Mouse (Mus musculus): ENCODE data around the gene Akap4. TPM values are rescaled to one million over a fixed set of nuclear protein-coding genes. Genes with fewer than 3 reads are reported as not detected.

The Akap4 gene
- polyA plus RNA-seq, 1 experiment from 2014 or later, result not detected

DNA sequence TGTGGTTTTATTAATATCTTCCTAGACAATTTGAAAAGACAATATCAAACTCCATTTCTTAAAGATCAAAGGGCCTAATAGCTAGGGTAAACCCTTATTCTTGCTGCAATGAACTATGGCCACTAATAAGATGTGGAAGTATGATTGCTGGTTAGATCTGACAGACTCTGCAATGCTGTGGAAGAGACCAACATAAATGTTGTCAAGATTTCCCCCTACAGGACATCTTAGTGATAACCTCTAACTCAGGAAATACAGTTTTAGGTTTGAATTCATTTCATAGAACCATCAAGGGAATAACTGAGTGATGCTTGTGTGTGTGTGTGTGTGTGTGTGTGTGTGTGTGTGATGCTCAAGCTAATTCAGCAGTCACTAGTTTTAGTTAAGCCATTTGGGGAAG is 35.0 kb downstream of the Akap4 start:
- peak; percentile 20 for DNase-seq
- Histone ChIP-seq H3K36me3 (ENCODE audit: control insufficient read depth, insufficient read depth, low read length) (no peaks in the 10 kb centered on the region), H3K4me3 (replicated peaks; ENCODE audit: low read depth, low read length) (no peak overlapping the region), H3K9ac (replicated peaks; ENCODE audit: low read length) (no peak overlapping the region), H3K27me3 (ENCODE audit: control insufficient read depth, insufficient read depth, low read length) (no peaks in the 10 kb centered on the region), H3K4me2 (ENCODE audit: low read length) (no peak overlapping the region), H3K27ac (replicated peaks; ENCODE audit: low read depth, low read length) (no peak overlapping the region), H3K9me3 (ENCODE audit: control insufficient read depth, low read length) (no peaks in the 10 kb centered on the region), H3K4me1 (ENCODE audit: control insufficient read depth, insufficient read depth, low read length) (no peaks in the 10 kb centered on the region)
- no peak for ATAC-seq (ENCODE audit: low FRiP score, low TSS enrichment)

DNA sequence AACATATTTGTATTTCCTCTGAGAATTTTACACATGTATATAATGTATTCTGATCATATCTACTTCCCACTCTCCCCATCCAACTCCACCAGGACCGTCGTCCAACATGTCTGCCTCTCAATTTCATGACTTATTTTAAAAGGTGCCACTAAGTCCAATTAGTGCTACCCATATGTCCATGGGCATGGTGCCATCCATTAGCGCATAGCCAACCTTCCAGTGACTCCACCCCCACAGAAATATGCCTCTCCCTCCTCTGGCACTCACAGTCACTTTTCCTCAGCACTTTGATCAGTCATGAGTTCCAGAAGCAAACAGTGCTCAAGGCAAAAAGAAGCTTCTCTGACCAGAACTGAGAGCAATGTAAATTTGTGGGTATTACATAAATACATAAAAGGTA is 47.6 kb downstream of the Akap4 start:
- Histone ChIP-seq H3K9me3 (ENCODE audit: control insufficient read depth, low read length) (no peaks in the 10 kb centered on the region), H3K36me3 (ENCODE audit: control insufficient read depth, insufficient read depth, low read length) (no peaks in the 10 kb centered on the region), H3K4me2 (ENCODE audit: low read length) (no peak overlapping the region), H3K27ac (replicated peaks; ENCODE audit: low read depth, low read length) (no peak overlapping the region), H3K4me3 (replicated peaks; ENCODE audit: low read depth, low read length) (no peak overlapping the region), H3K9ac (replicated peaks; ENCODE audit: low read length) (no peak overlapping the region), H3K27me3 (ENCODE audit: control insufficient read depth, insufficient read depth, low read length) (no peaks in the 10 kb centered on the region), H3K4me1 (ENCODE audit: control insufficient read depth, insufficient read depth, low read length) (no peaks in the 10 kb centered on the region)
- DNase-seq (no peak), ATAC-seq (ENCODE audit: low FRiP score, low TSS enrichment) (no peak)
- 82% methylated on average over 3 of the region's 3 CpGs for WGBS

DNA sequence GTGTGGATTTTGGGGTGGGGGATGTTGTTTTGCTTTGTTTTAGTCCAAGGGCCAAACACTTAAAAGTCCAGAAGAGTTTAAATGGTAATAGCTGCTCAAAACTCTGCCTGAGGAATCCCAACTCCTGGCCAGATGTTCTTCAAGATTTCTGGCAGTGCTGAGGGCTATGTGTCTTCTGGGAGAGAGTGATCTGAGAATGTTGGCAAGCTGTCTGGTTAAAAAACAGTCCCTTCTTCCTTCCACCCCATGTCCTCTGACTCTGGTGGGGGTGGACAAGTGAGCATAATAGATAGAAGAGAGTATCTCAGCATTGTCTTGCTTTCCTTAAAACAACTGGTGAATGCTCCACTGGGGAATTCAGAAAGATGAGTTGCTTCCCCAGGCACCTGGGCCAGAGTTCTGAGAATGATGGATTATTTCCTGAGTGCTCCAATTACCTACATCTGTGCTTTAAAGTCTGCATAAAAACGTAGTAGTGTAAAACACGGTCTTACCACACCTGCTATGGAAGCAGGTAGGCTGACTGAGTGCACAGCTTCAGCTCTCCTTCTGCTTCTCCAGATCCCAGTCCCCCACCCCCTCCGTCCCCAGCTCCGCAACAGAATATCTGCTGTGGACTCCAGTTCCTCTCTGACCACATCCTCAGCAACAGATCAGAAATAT is 54.4 kb downstream of the Akap4 start:
- DNase-seq (no peak), ATAC-seq (ENCODE audit: low FRiP score, low TSS enrichment) (no peak)
- H3K4me1 ChIP-seq (ENCODE audit: control insufficient read depth, insufficient read depth, low read length), result no peaks in the 10 kb centered on the region
- H3K9ac ChIP-seq (replicated peaks; ENCODE audit: low read length), result no peak overlapping the region
- no peaks in the 10 kb centered on the region for H3K36me3 ChIP-seq (ENCODE audit: control insufficient read depth, insufficient read depth, low read length)
- no peaks in the 10 kb centered on the region for H3K27me3 ChIP-seq (ENCODE audit: control insufficient read depth, insufficient read depth, low read length)
- H3K4me2 ChIP-seq (ENCODE audit: low read length), result no peak overlapping the region
- 81% methylated on average over 4 of the region's 4 CpGs for WGBS
- H3K9me3 ChIP-seq (ENCODE audit: control insufficient read depth, low read length), result no peaks in the 10 kb centered on the region
- H3K4me3 ChIP-seq (replicated peaks; ENCODE audit: low read depth, low read length), result no peak overlapping the region
- no peak overlapping the region for H3K27ac ChIP-seq (replicated peaks; ENCODE audit: low read depth, low read length)

Other genes with a start within 250 kb of the Akap4 start
- not detected in 2 replicates for gene Ccnb3, start 25.9 kb upstream of the Akap4 start, polyA plus RNA-seq (2014; fragmentation: Nextera tagmentation; extraction: Ambion mirVana)

Measured in midbrain, embryonic 14.5 days (tissue).